15 mouse cellular contexts compared by ENCODE assay signal in the genomic region with DNA sequence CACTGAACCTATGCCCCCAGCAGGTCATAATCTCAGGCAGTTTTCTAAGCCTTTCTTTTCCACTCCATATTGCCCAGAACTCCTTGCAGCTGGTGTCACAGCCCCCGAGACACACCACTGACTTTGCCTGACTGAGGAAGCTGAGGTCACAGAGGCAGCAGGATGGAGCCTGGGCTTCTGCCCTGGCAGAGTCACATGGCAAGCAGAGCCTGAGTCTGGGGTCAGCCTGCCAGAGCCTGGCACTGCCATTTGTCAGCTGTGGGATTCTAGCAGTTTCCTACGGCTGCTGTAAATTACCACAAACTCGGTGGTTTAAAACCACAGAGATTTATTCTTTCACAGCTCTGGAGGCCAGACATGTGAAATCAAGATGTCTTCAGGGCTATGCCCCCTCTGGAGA. TPM values are rescaled to one million over a fixed set of nuclear protein-coding genes. Genes with fewer than 3 reads are reported as not detected.
"Had no signal": no experiment of that assay in that cellular context is flagged by ENCODE, and none has a peak within 500 bp of the region (broad histone marks: within the 10 kb centered on the region; RNA-seq: fewer than 3 reads in every experiment).

No protein-coding gene starts in this region.

- H3K4me3 ChIP-seq: intestine, embryonic 15.5 days; left cerebral cortex, adult 2 months; limb, embryonic 12.5 days; liver, embryonic 13.5 days; lung, embryonic 15.5 days; midbrain, embryonic 13.5 days; neural tube, embryonic 12.5 days had no signal

- H3K27me3 ChIP-seq: intestine, embryonic 15.5 days; limb, embryonic 12.5 days; midbrain, embryonic 13.5 days; neural tube, embryonic 12.5 days had no signal

- H3K4me1 ChIP-seq: intestine, embryonic 15.5 days; lung, embryonic 15.5 days had no signal

- H3K9ac ChIP-seq: intestine, embryonic 15.5 days; limb, embryonic 12.5 days; liver, embryonic 13.5 days; liver, postnatal 0 days; lung, embryonic 15.5 days; midbrain, embryonic 13.5 days; neural tube, embryonic 12.5 days had no signal

- H3K36me3 ChIP-seq: intestine, embryonic 15.5 days; limb, embryonic 12.5 days; liver, embryonic 13.5 days; lung, embryonic 15.5 days; midbrain, embryonic 13.5 days; neural tube, embryonic 12.5 days had no signal

- DNase-seq: kidney, adult 18-20 months; kidney, postnatal 10 days; kidney, postnatal 4 days; liver; liver, embryonic 13.5 days; liver, postnatal 0 days; lung, postnatal 14 days; thymus, postnatal 36 days had no signal

- H3K27ac ChIP-seq: intestine, embryonic 15.5 days; left cerebral cortex, adult 2 months; limb, embryonic 12.5 days; liver, embryonic 13.5 days; lung, embryonic 15.5 days; macrophage; midbrain, embryonic 13.5 days; neural tube, embryonic 12.5 days had no signal

- H3K4me2 ChIP-seq: intestine, embryonic 15.5 days; limb, embryonic 12.5 days; liver, embryonic 13.5 days; lung, embryonic 15.5 days; midbrain, embryonic 13.5 days; neural tube, embryonic 12.5 days had no signal

- ATAC-seq: intestine, embryonic 15.5 days; liver, postnatal 0 days; midbrain, embryonic 13.5 days had no signal

- H3K9me3 ChIP-seq: intestine, embryonic 15.5 days; limb, embryonic 12.5 days; liver, embryonic 13.5 days; lung, embryonic 15.5 days; midbrain, embryonic 13.5 days; neural tube, embryonic 12.5 days had no signal

RNA-seq across cellular contexts. Expression of a gene that starts 58.3 kb away (rescaled TPM):
- polyA plus RNA-seq: macrophage had no signal
